Mouse (Mus musculus) heart, embryonic 13.5 days (tissue): ENCODE measurements around the gene Apoc2. TPM values are rescaled to one million over a fixed set of nuclear protein-coding genes. Genes with fewer than 3 reads are reported as not detected.

Source experiments
- ATAC-seq: fragments of 200-750 bp; cut with Nextera tagmentation; 2 replicates; pipeline ENCODE4 v1.8.0; 2017; ENCODE audit warnings: moderate TSS enrichment; ENCODE audit not compliant: insufficient number of reproducible peaks, low FRiP score, low TSS enrichment; ENCODE audit errors: extremely low read depth
- H3K27ac ChIP-seq: fragments of 300-500 bp; sonication (generic); replicated peaks from 2 replicates; pipeline ENCODE4 v1.5.1; 2015; ENCODE audit warnings: moderate library complexity, mild to moderate bottlenecking, inconsistent platforms
- H3K27me3 ChIP-seq: fragments of 300-500 bp; sonication (generic); replicated peaks from 2 replicates; pipeline ENCODE4 v1.6.1; 2015; ENCODE audit warnings: mild to moderate bottlenecking, inconsistent platforms
- H3K36me3 ChIP-seq: fragments of 300-500 bp; sonication (generic); 2 replicates; pipeline ENCODE4 v1.6.1; 2015; ENCODE audit warnings: mild to moderate bottlenecking, inconsistent platforms
- H3K4me1 ChIP-seq: fragments of 300-500 bp; sonication (generic); 2 replicates; pipeline ENCODE4 v1.6.1; 2015; ENCODE audit warnings: inconsistent platforms
- H3K4me2 ChIP-seq: fragments of 300-500 bp; sonication (generic); 2 replicates; pipeline ENCODE4 v1.6.1; 2015; ENCODE audit warnings: inconsistent platforms, mild to moderate bottlenecking, moderate library complexity
- H3K4me3 ChIP-seq: fragments of 300-500 bp; sonication (generic); 2 replicates; pipeline ENCODE4 v1.5.1; 2015; ENCODE audit warnings: moderate library complexity, mild to moderate bottlenecking, inconsistent platforms
- H3K9ac ChIP-seq: fragments of 300-500 bp; sonication (generic); 2 replicates; pipeline ENCODE4 v1.6.1; 2015; ENCODE audit warnings: inconsistent platforms, mild to moderate bottlenecking, moderate library complexity
- H3K9me3 ChIP-seq: fragments of 300-500 bp; sonication (generic); 2 replicates; pipeline ENCODE4 v1.6.1; 2016; ENCODE audit warnings: inconsistent platforms
- WGBS: fragments of 180-500 bp; shearing (Covaris S2); methylation state at CpG from one replicate; pipeline ENCODE4 v1.1.7; 2015; ENCODE audit warnings: mixed read lengths; 5-methylcytosine and 5-hydroxymethylcytosine counted together
- polyA plus RNA-seq: library from polyadenylated mRNA; unstranded; fragments of >200 nt; fragmentation: Nextera tagmentation; extraction: Ambion mirVana; gene quantifications from 2 replicates; pipeline ENCODE4 v1.2.1, GENCODE M21; 2015

The Apoc2 gene
- polyA plus RNA-seq, 1 experiment from 2014 or later: 3.6 TPM

GRCm38 (mm10) chr7:19698907-19699826 is 21.4 kb upstream of the Apoc2 start, which contains the start of gene Apoe:
TSS of gene Apoe (minus strand) at chr7:19699188.
- peak; percentile 45; the same call in 1 of the 2 replicates for ATAC-seq
- Histone ChIP-seq H3K4me1 (peaks cover 62% of the 10 kb centered on the region), H3K4me3 (peak within 1 kb of the TSS; percentile 55)

DNA sequence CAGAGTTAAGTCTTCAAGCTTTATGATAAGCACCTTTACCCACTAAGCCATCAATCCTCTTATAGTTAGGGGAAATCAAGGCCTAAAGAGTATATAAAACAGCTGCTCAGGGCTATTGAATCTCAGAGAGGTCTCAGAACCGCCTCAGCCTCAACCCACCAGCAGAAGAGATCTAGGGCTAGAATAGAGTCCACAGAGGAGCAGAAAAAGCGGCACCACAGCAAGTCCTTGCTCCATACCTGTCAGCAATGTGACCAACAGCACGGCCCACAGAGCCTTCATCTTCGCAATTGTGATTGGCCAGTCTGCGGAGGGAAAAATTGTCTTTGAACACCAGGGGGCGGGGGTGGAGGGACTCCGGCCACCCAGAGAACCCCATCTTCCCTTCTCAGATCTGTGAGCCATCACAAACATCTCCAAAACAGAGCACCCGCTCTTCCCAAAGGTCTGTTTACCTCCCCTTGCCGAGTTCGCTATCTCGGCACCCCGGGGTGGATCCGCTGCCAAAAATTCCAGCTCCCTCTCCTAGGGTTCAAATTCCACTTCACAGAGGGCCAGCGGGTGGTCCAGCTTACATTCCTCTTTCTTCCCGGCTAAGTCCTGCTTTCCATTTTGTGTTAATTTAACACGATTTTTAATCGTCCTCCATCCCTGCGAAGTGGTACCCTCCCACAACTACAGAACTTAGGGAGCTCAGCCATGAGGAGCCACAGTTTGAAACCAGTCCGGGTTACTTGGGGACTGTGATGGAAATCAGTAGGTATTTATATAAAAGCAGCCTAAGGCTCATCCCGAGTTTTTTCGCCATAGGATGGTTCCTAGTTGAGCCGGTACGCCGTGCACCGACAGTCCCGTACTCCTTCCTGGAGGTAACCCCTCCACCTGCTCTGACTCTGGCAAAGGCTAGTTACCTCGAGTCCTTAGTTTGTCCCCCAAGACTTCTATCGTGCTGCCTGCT is 20.5 kb upstream of the Apoc2 start:
- WGBS: 2% methylated on average over 28 of the region's 28 CpGs

More at GRCm38 (mm10) chr7:19698907-19699826, 21.4 kb upstream of the Apoc2 start, which contains the start of gene Apoe:
- no peaks in the 10 kb centered on the region for H3K27me3 ChIP-seq
- H3K36me3 ChIP-seq: peaks cover 45% of the 10 kb centered on the region
- H3K9me3 ChIP-seq: no peaks in the 10 kb centered on the region
- peak within 1 kb of the TSS; percentile 75 for H3K4me2 ChIP-seq
- 2% methylated on average over 20 of the region's 20 CpGs for WGBS
- peak within 1 kb of the TSS; percentile 69 for H3K27ac ChIP-seq
- peak within 1 kb of the TSS; percentile 80 for H3K9ac ChIP-seq

DNA sequence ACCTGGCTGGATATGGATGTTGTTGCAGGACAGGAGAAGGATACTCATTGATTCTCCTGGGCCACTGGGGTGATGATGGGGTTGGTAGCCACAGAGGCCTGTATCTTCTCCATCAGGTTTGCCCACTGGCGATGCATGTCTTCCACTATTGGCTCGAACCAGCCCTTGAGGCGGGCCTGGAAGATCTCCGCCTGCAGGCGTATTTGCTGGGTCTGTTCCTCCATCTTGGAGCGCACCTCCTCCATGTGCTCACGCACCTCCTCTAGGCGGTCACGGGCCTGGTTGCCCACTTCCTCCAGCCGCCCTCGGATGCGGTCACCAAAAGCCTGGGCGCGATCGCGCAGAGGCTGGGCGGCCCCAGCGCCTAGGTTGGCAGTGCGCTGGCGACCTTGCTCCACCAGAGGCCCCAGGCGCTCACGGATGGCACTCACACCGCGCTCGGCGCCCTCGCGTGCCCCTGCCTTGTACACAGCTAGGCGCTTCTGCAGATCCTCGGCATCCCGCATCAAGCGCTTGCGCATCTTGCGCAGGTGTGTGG is 18.7 kb upstream of the Apoc2 start:
- peaks cover 84% of the 10 kb centered on the region for H3K4me1 ChIP-seq
- peak overlapping the region; percentile 92 for H3K27ac ChIP-seq
- no peaks in the 10 kb centered on the region for H3K9me3 ChIP-seq
- no peaks in the 10 kb centered on the region for H3K27me3 ChIP-seq
- H3K36me3 ChIP-seq: peaks cover 18% of the 10 kb centered on the region
- H3K4me3 ChIP-seq: peak overlapping the region; percentile 55; the same call in 1 of the 2 replicates
- WGBS: 86% methylated on average over 34 of the region's 34 CpGs
- H3K9ac ChIP-seq: no peak overlapping the region
- no peak for ATAC-seq
- H3K4me2 ChIP-seq: peak overlapping the region; percentile 75; the same call in 1 of the 2 replicates

More for the DNA sequence above, 20.5 kb upstream of the Apoc2 start:
- ATAC-seq: no peak
- Histone ChIP-seq H3K36me3 (peaks cover 36% of the 10 kb centered on the region), H3K9me3 (no peaks in the 10 kb centered on the region), H3K27me3 (no peaks in the 10 kb centered on the region), H3K4me2 (peak overlapping the region; percentile 75), H3K27ac (peak overlapping the region; percentile 69), H3K9ac (peak overlapping the region; percentile 80), H3K4me3 (peak overlapping the region; percentile 55), H3K4me1 (peaks cover 71% of the 10 kb centered on the region)

DNA sequence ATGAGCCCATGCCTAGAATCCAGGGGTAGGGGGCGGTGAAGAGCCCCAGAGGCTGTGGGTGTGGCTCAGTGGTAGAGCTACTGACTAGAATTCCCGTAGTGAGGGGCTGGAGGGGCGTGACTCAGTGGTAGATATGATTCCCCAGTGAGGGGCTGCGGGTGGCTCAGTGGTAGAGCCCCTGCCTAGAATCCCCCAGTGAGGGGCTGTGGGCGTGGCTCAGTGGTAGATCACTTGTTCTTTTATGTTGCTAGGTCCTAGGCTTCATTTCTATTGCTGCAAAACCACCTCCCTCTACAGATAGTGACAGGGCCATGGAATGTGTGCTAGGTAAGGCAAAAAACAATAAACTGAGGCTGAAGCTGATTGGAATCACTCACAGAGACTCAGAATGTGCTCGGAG is 18.1 kb upstream of the Apoc2 start:
- Histone ChIP-seq H3K36me3 (peaks cover 17% of the 10 kb centered on the region), H3K4me3 (no peak overlapping the region), H3K4me2 (no peak overlapping the region), H3K27ac (peak overlapping the region; percentile 92), H3K9ac (no peak overlapping the region), H3K27me3 (no peaks in the 10 kb centered on the region), H3K4me1 (peaks cover 81% of the 10 kb centered on the region), H3K9me3 (no peaks in the 10 kb centered on the region)
- no peak for ATAC-seq
- 68% methylated on average over 6 of the region's 6 CpGs for WGBS

- Histone ChIP-seq H3K4me2 (peak overlapping the region; percentile 20; the same call in 1 of the 2 replicates), H3K4me1 (peaks cover 74% of the 10 kb centered on the region), H3K4me3 (no peak overlapping the region), H3K36me3 (peaks cover 17% of the 10 kb centered on the region), H3K9me3 (no peaks in the 10 kb centered on the region), H3K27me3 (no peaks in the 10 kb centered on the region), H3K9ac (peak overlapping the region; percentile 68; the same call in 1 of the 2 replicates), H3K27ac (peak overlapping the region; percentile 92)
- 11% methylated on average over 8 of the region's 8 CpGs for WGBS
- peak; percentile 32; the same call in 1 of the 2 replicates for ATAC-seq
Observed at GRCm38 (mm10) chr7:19695213-19695594, 17.5 kb upstream of the Apoc2 start.

- Histone ChIP-seq H3K4me3 (no peak overlapping the region), H3K27me3 (no peaks in the 10 kb centered on the region), H3K4me2 (peak overlapping the region; percentile 20; the same call in 1 of the 2 replicates), H3K36me3 (peaks cover 17% of the 10 kb centered on the region), H3K27ac (peak overlapping the region; percentile 92), H3K4me1 (peaks cover 69% of the 10 kb centered on the region), H3K9ac (peak overlapping the region; percentile 68; the same call in 1 of the 2 replicates), H3K9me3 (no peaks in the 10 kb centered on the region)
- no peak for ATAC-seq
- 60% methylated on average over 10 of the region's 10 CpGs for WGBS
Observed at GRCm38 (mm10) chr7:19694336-19695212, 16.8 kb upstream of the Apoc2 start.

GRCm38 (mm10) chr7:19693421-19693820 is 15.7 kb upstream of the Apoc2 start:
- H3K27ac ChIP-seq: peak overlapping the region; percentile 92
- H3K9me3 ChIP-seq: no peaks in the 10 kb centered on the region
- H3K27me3 ChIP-seq: no peaks in the 10 kb centered on the region
- peak overlapping the region; percentile 22 for H3K4me2 ChIP-seq
- ATAC-seq: peak; percentile 19; the same call in 1 of the 2 replicates
- H3K4me3 ChIP-seq: no peak overlapping the region
- WGBS: 18% methylated on average over 10 of the region's 10 CpGs
- H3K4me1 ChIP-seq: peaks cover 58% of the 10 kb centered on the region
- 0 out of 2 replicates have a peak overlapping the region, but pooled peaks have one; percentile 42 for H3K9ac ChIP-seq
- peaks cover 17% of the 10 kb centered on the region for H3K36me3 ChIP-seq

DNA sequence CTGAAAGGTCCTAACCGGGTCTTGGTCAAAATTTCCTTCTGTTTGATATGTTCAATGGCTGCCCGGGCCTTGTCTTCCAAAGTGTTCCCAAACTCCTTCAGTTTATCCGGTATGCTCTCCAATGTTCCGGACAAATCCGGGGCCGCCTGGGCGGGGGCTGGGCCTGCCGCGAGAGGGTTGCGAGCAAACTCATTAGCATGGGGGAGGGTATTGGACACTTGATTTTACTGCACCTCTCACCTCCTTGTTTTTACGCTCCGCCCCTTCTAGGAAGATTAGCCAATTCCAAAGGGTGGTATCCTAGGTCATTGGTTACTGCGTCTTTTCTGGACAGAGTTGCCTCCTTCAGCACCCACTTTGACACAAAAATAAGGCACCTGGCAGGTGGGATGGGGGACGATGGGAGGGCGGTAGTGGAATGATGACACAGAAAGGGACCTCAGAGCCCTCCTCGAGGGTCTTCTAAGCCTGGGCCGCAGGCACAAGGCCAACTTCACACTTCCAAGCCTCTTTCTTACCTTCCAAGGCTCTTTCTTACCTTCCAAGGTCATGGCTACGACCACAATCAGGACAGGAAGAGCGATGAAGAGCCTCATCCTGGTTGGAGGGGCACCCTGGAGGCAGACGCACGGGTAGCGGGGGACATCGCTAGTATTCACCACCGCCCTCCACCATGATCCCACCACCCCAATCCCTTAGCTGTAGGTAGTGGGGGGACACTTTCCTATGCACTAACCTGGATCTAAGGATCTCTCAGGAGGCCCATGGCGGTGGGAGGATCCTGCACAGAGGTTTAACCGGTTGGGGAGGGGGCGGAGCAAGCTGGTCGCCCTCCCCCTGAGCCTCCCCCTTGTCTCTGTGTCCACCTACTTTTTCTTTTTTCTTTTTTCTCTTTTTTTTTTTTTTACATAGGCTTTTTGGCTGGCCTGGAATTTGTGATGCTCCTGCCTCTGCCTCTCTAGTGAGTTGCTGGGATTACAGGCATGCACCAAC is 14.4 kb upstream of the Apoc2 start, which contains the start of gene Apoc1:
Apoc1 (minus strand) TSS at position 788 of the 993 bp plus-strand sequence.
- peak within 1 kb of the TSS; percentile 25 for H3K4me2 ChIP-seq
- peaks cover 46% of the 10 kb centered on the region for H3K4me1 ChIP-seq
- WGBS: 47% methylated on average over 28 of the region's 28 CpGs
- H3K36me3 ChIP-seq: peaks cover 14% of the 10 kb centered on the region
- peak within 1 kb of the TSS; percentile 92 for H3K27ac ChIP-seq
- peak within 1 kb of the TSS; percentile 42; the same call in 1 of the 2 replicates for H3K9ac ChIP-seq
- no peak for ATAC-seq
- H3K9me3 ChIP-seq: no peaks in the 10 kb centered on the region
- H3K27me3 ChIP-seq: no peaks in the 10 kb centered on the region
- 0 out of 2 replicates have a peak within 1 kb of the TSS, but pooled peaks have one; percentile 9 for H3K4me3 ChIP-seq

GRCm38 (mm10) chr7:19691434-19691833 is 13.7 kb upstream of the Apoc2 start:
- no peak overlapping the region for H3K9ac ChIP-seq
- H3K4me2 ChIP-seq: peak overlapping the region; percentile 25
- no peaks in the 10 kb centered on the region for H3K27me3 ChIP-seq
- H3K9me3 ChIP-seq: no peaks in the 10 kb centered on the region
- no peak for ATAC-seq
- peaks cover 6% of the 10 kb centered on the region for H3K36me3 ChIP-seq
- 0 out of 2 replicates have a peak overlapping the region, but pooled peaks have one; percentile 12 for H3K27ac ChIP-seq
- H3K4me3 ChIP-seq: 0 out of 2 replicates have a peak overlapping the region, but pooled peaks have one; percentile 9
- peaks cover 46% of the 10 kb centered on the region for H3K4me1 ChIP-seq
- 69% methylated on average over 6 of the region's 6 CpGs for WGBS
